Mouse (Mus musculus) midbrain, embryonic 13.5 days (tissue): ENCODE measurements around the gene Chpf. TPM values are rescaled to one million over a fixed set of nuclear protein-coding genes. Genes with fewer than 3 reads are reported as not detected.

Source experiments
- ATAC-seq: fragments of 200-750 bp; cut with Nextera tagmentation; 2 replicates; pipeline ENCODE4 v1.8.0; 2017; ENCODE audit warnings: mild to moderate bottlenecking, moderate TSS enrichment, moderate library complexity
- H3K27ac ChIP-seq: fragments of 300-500 bp; sonication (generic); 2 replicates; pipeline ENCODE4 v1.5.1; 2015; ENCODE audit warnings: inconsistent platforms, mild to moderate bottlenecking, moderate library complexity
- H3K27me3 ChIP-seq: fragments of 300-500 bp; sonication (generic); 2 replicates; pipeline ENCODE4 v1.6.1; 2015; ENCODE audit warnings: mild to moderate bottlenecking, inconsistent platforms
- H3K36me3 ChIP-seq: fragments of 300-500 bp; sonication (generic); 2 replicates; pipeline ENCODE4 v1.6.1; 2015; ENCODE audit warnings: mild to moderate bottlenecking, inconsistent platforms
- H3K4me1 ChIP-seq: fragments of 300-500 bp; sonication (generic); replicated peaks from 2 replicates; pipeline ENCODE4 v1.6.1; 2015; ENCODE audit warnings: inconsistent platforms
- H3K4me2 ChIP-seq: fragments of 300-500 bp; sonication (generic); replicated peaks from 2 replicates; pipeline ENCODE4 v1.6.1; 2015; ENCODE audit warnings: moderate library complexity, mild to moderate bottlenecking, inconsistent platforms
- H3K4me3 ChIP-seq: fragments of 300-500 bp; sonication (generic); replicated peaks from 2 replicates; pipeline ENCODE4 v1.5.1; 2015; ENCODE audit warnings: mild to moderate bottlenecking, inconsistent platforms
- H3K9ac ChIP-seq: fragments of 300-500 bp; sonication (generic); replicated peaks from 2 replicates; pipeline ENCODE4 v1.6.1; 2015; ENCODE audit warnings: mild to moderate bottlenecking, inconsistent platforms
- H3K9me3 ChIP-seq: fragments of 300-500 bp; sonication (generic); 2 replicates; pipeline ENCODE4 v1.6.1; 2016; ENCODE audit warnings: mild to moderate bottlenecking, inconsistent platforms
- WGBS: fragments of 180-500 bp; shearing (Covaris S2); methylation state at CpG from one replicate; pipeline ENCODE4 v1.1.7; 2015; 5-methylcytosine and 5-hydroxymethylcytosine counted together
- polyA plus RNA-seq: library from polyadenylated mRNA; unstranded; fragments of >200 nt; fragmentation: Nextera tagmentation; extraction: Ambion mirVana; gene quantifications from 2 replicates; pipeline ENCODE4 v1.2.1, GENCODE M21; 2015

The Chpf gene
- polyA plus RNA-seq, 1 experiment from 2014 or later, result 28.7 TPM

DNA sequence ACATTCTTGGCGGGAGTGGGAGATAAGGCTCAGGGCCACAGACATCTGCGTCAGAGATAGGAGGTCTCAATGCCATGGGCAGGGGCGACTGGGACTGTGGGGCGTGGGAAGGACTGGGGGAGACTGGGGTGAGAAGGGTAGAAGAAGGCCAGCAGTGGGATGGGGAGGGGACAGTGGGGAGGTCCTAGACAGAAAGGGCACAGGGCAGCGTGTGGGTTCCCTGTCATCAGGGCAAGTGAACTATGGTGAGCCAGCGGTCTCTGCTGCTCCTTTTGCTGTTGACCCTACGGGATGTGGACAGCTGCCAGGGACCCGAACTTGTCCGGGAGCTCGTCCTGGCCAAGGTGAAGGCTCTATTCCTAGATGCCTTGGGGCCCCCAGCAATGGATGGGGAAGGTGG lies 27.9 kb upstream of the Chpf start, which contains the start of gene Inha:
Gene Inha (plus strand): TSS at position 72 of the 400 bp plus-strand sequence.
- Histone ChIP-seq H3K9me3 (no peaks in the 10 kb centered on the region), H3K4me3 (peak within 1 kb of the TSS; percentile 81), H3K27me3 (peaks cover 22% of the 10 kb centered on the region), H3K4me2 (peak within 1 kb of the TSS; percentile 94), H3K27ac (peak within 1 kb of the TSS; percentile 90), H3K36me3 (peaks cover 3% of the 10 kb centered on the region), H3K9ac (peak within 1 kb of the TSS; percentile 89), H3K4me1 (peaks cover 26% of the 10 kb centered on the region)
- ATAC-seq, result peak; percentile 7; the same call in 1 of the 2 replicates
- WGBS, result 77% methylated on average over 10 of the region's 10 CpGs

DNA sequence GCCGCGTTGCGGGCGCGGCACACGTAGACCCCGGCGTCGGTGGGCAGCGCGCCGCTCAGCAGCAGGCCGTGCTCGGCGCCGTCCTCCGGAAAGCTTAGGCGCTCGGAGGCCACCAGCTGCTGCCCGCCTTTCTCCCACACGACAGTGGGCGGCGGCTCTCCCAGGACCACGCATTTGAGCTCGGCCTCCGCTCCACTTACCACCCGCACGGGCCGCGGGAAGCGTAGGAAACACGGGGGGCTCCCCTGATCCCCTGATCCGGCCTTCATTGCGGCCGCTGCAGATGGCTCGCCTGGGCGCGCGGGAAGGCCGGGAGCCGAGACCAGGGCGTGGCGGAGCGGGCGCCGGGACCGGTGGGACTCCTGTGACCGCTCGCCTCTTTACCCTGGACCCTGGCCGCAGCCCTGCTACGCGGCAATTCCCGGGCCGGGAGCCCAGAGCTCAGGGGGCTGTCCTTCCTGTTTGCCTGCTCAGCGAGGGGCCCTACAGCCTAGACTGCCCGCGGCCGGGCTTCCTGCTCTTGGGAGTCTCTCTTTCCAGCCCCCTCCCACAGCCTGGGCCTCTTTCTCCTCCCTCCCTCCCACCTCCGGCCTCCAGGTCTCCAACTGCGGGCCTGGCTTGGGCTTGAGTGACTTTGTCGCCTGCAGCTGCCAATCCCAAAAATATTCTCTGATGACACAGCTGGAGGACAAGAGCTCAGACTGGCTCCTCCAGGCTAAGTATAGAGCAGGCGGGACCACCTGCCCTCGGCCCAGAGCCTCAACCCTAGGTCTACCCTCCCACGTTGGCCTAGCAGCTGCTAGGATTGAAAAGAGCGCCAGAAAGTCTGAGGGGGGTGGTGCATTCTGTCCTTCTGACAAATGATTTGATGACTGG lies 27.1 kb upstream of the Chpf start, which contains the start of gene Obsl1:
Gene Obsl1 (minus strand): TSS at position 497 of the 876 bp plus-strand sequence.
- Histone ChIP-seq H3K4me3 (peak within 1 kb of the TSS; percentile 81), H3K4me2 (peak within 1 kb of the TSS; percentile 94), H3K36me3 (peaks cover 12% of the 10 kb centered on the region), H3K27me3 (peaks cover 22% of the 10 kb centered on the region), H3K27ac (peak within 1 kb of the TSS; percentile 90), H3K9ac (peak within 1 kb of the TSS; percentile 89), H3K4me1 (peaks cover 26% of the 10 kb centered on the region), H3K9me3 (no peaks in the 10 kb centered on the region)
- peak; percentile 73 for ATAC-seq
- WGBS, result under 1% methylated on average over 63 of the region's 65 CpGs

DNA sequence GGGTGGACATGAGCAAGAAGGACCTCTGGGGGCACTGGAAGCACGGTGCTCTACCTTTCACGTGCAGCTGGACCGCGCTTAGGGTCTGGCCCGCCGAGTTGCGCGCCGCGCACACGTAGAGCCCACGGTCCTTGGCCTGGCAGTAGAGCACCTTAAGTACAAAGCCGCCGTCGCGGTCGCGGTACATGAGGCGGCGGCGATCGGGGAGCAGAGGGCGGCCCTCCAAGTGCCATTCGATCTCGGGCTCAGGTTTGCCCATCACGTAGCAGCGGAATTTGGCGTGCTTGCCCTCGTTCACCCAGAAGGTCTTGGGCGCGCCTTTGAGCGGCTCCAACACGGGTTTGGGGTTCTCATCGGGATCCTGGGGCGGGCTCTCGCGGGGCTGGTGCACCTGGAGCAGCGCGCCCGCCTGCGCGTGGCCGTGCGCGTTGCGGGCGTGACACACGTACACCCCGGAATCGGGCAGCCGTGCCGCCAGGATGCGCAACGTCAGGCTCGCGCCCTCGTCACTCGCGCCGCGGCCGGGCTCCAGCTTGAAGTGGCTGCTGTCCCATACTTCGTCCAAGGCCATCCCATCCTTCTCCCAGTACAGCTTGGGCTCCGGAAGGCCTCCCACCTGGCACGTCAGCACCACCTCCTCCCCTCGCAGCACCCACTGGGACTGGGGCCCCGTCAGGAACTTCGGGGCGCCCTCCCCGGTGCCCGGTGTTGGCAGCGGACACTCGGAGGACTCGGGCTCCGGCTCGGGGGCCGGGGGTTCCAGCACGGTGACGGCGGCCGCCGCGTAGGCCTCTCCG lies 26.2 kb upstream of the Chpf start:
- peak overlapping the region; percentile 81 for H3K4me3 ChIP-seq
- peaks cover 20% of the 10 kb centered on the region for H3K36me3 ChIP-seq
- peaks cover 22% of the 10 kb centered on the region for H3K27me3 ChIP-seq
- ATAC-seq, result peak; percentile 82
- under 1% methylated on average over 84 of the region's 84 CpGs for WGBS
- H3K9ac ChIP-seq, result peak overlapping the region; percentile 89
- no peaks in the 10 kb centered on the region for H3K9me3 ChIP-seq
- peak overlapping the region; percentile 94 for H3K4me2 ChIP-seq
- peaks cover 26% of the 10 kb centered on the region for H3K4me1 ChIP-seq
- peak overlapping the region; percentile 90 for H3K27ac ChIP-seq

DNA sequence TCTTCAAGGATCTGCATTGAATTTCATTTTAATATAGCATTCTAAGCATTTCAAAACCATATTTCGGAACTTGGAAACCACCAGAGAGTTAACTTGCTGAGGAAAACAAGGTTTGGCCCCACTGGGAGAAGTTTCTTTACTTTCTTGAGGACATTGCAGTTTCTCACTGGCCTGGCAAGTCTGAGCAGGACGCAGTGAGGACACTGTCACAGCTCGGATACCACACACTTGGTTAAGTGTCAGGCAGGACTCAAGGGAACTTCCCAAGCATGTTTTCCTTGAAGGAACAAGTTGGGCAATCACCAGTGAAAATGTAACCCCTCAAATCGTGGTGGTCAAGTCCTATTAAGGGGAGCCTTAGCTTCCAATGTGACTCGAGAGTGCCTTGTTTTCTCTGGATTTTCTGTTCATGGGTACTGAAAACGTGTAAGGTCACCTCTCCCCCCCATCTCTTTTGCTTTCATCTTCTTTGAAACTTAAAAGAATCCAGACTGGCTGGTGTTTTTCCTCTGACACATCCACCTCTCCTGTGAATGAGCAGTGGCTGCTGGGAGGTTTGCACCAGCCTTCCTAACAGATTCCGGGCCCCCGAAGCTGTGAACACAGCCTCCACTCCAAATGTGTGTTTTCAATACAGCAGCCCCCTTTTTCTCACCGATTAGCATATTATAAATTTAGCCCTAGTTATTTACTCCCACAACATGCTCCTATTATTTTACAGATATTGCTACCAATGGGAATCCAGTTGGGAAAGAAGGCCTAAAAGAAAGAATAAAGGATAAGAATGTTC lies 25.3 kb upstream of the Chpf start:
- H3K4me2 ChIP-seq, result peak overlapping the region; percentile 94
- no peak for ATAC-seq
- H3K4me1 ChIP-seq, result peaks cover 26% of the 10 kb centered on the region
- no peaks in the 10 kb centered on the region for H3K9me3 ChIP-seq
- H3K9ac ChIP-seq, result peak overlapping the region; percentile 89
- H3K27ac ChIP-seq, result peak overlapping the region; percentile 90; the same call in 1 of the 2 replicates
- peak overlapping the region; percentile 81 for H3K4me3 ChIP-seq
- peaks cover 18% of the 10 kb centered on the region for H3K27me3 ChIP-seq
- WGBS, result 72% methylated on average over 9 of the region's 9 CpGs
- H3K36me3 ChIP-seq, result peaks cover 28% of the 10 kb centered on the region

DNA sequence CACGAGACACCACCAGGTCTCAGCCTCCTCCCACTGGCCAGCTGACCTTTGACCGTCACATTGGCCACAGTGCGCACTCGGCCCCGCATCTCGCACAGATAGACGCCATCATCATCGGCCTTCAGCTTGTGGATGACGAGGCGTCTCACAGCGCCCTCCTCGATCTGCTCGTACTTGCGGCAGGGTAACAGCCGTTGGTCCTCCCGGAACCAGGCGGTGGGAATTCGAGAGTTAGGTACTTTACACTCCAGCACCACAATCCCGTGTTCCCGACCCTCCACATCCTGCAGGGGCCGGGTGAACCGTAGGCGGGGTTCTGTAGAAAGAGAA lies 24.5 kb upstream of the Chpf start:
- H3K9ac ChIP-seq, result no peak overlapping the region
- WGBS, result 75% methylated on average over 23 of the region's 23 CpGs
- H3K9me3 ChIP-seq, result no peaks in the 10 kb centered on the region
- ATAC-seq, result no peak
- H3K4me1 ChIP-seq, result peaks cover 26% of the 10 kb centered on the region
- peaks cover 37% of the 10 kb centered on the region for H3K36me3 ChIP-seq
- H3K27me3 ChIP-seq, result peaks cover 15% of the 10 kb centered on the region
- no peak overlapping the region for H3K27ac ChIP-seq
- no peak overlapping the region for H3K4me3 ChIP-seq
- H3K4me2 ChIP-seq, result no peak overlapping the region

DNA sequence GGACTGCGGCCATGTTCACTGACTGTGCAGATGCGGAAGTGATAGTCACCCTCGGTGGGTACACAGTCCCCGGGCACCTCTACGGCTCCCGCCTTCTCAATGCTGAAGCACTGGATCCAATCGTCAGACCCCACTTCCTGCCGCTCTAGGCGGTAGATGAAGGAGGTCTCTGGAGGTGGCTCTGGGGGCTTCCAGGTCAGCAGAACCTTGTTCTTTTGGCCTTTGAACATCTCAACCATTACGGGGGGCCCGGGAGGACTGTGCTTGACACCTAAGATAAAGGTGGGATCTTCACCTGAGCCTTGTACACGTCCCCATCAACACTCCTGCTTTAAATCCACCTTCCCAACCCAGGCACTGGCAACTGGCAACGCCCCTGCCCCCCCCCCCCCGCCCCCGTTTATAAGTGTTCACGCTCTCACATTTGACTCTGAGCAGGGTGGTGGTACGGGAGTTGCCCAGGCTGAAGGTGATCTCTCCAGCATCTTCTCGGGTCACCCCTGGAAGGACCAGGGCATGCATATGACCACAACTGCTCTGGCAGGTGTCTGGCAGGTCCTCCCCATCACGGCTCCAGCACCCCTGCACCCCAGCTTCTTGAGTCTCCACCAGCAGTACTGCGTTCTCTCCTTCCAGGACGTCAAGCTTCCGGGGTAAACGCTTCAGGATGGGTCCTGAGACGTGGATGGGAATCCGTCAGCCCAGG lies 24.0 kb upstream of the Chpf start:
- Histone ChIP-seq H3K36me3 (peaks cover 42% of the 10 kb centered on the region), H3K27ac (no peak overlapping the region), H3K4me2 (no peak overlapping the region), H3K9me3 (no peaks in the 10 kb centered on the region), H3K27me3 (peaks cover 15% of the 10 kb centered on the region), H3K9ac (no peak overlapping the region), H3K4me1 (peaks cover 26% of the 10 kb centered on the region), H3K4me3 (no peak overlapping the region)
- 86% methylated on average over 25 of the region's 25 CpGs for WGBS
- ATAC-seq, result no peak

DNA sequence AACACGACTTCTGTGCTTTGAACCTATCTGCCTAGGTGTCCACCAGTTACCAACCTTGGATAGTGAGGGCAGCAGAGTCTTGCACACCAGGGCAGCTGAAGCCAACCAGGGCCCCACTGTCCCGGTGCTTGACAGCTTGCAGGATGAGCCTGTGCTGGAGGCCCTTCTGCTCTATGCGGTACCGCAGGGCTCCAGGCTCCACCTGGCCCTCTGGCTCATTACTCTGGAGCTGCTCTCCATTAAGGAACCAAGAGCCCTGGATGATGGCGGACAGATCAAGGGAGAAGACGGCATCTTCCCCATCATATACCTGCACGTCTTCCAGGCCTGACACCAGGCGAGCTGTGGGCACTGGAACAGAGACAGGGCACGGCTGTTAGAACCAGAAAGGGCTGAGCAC lies 22.8 kb upstream of the Chpf start:
- Histone ChIP-seq H3K36me3 (peaks cover 46% of the 10 kb centered on the region), H3K9me3 (no peaks in the 10 kb centered on the region), H3K27ac (no peak overlapping the region), H3K4me2 (no peak overlapping the region), H3K4me3 (no peak overlapping the region), H3K9ac (no peak overlapping the region), H3K27me3 (peaks cover 15% of the 10 kb centered on the region), H3K4me1 (peaks cover 22% of the 10 kb centered on the region)
- no peak for ATAC-seq
- WGBS, result 97% methylated on average over 9 of the region's 9 CpGs

DNA sequence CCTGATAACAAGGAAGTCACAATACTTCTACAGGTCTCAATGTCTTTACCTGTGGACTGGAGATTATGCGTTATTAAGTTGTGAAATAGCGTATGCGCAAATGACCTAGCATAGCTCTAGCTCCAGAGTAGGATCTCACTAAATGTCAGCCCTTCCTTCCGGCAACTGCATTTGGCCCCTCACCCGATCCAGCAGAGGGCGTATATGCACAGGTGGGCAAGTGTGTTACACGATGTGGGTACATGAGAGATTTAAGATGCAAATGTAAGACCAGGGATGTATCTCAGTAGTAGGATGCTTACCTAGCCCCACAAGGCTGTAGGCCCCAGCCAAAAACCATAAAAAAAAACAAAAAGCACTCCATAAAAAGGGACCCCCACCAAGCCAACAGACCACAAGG lies 20.3 kb upstream of the Chpf start:
- Histone ChIP-seq H3K9me3 (no peaks in the 10 kb centered on the region), H3K27ac (no peak overlapping the region), H3K4me2 (no peak overlapping the region), H3K4me1 (peaks cover 11% of the 10 kb centered on the region), H3K9ac (no peak overlapping the region), H3K27me3 (peaks cover 12% of the 10 kb centered on the region), H3K36me3 (peaks cover 52% of the 10 kb centered on the region), H3K4me3 (no peak overlapping the region)
- WGBS, result 85% methylated on average over 7 of the region's 7 CpGs
- ATAC-seq, result no peak

DNA sequence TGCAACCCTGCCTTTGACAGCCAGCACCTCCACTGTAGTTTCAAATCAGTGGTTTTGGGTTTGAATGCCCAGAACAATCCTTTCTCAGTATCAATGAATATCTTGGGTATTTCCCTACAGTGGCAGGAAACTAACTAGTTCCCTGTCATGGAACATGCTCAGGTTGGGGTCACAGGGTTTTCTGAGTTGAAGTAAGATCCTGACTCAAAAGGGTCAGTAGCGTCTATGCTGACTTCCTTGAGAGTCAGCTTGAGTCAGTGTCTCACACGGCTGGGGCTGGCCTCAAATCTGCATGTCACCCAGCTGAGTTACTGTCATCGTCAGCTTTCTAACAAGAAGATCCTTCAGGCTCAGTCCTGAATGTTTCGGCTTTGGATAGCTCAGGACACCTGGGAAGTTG lies 19.8 kb upstream of the Chpf start:
- Histone ChIP-seq H3K27ac (no peak overlapping the region), H3K27me3 (peaks cover 7% of the 10 kb centered on the region), H3K9ac (no peak overlapping the region), H3K9me3 (no peaks in the 10 kb centered on the region), H3K4me3 (no peak overlapping the region), H3K4me1 (0 out of 2 replicates have a peak, but pooled peaks cover 8% of the 10 kb centered on the region), H3K4me2 (no peak overlapping the region), H3K36me3 (peaks cover 52% of the 10 kb centered on the region)
- no peak for ATAC-seq
- WGBS, result 87% methylated on average over 4 of the region's 4 CpGs

DNA sequence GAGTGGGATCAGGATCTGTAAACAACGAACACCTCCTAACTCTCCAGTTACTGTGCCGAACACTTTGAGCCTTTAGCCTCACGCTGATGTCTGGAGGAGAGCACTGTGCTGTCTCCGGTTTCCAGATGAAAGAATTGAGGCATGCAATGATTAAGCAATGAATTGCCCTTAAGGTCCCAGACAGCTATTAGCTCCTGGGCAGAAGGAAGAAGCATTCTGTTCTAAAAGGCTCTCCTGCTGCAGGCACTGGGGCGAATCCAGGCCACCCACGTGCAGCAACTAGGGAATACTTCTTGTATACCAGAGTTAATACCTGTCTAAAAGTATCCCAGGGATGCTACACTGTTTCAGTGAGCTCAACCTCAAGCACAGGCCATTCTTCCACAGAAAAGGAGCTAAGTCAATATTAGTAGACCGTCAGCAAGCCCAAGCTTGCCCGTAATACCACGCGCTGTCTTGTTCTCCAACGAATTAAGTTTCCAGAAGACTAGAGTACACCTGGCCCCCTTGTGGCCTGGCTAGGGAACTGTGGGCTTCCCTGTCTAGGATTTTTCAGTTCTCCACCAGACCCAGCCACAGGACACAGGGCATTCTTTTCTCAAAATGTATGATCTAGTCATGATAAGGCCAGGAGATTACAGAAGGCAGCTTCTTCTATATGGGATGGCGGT lies 15.9 kb upstream of the Chpf start:
- H3K9me3 ChIP-seq, result no peaks in the 10 kb centered on the region
- no peak overlapping the region for H3K27ac ChIP-seq
- H3K4me1 ChIP-seq, result 0 out of 2 replicates have a peak, but pooled peaks cover 4% of the 10 kb centered on the region
- H3K4me2 ChIP-seq, result no peak overlapping the region
- no peak for ATAC-seq
- no peak overlapping the region for H3K9ac ChIP-seq
- H3K4me3 ChIP-seq, result no peak overlapping the region
- peaks cover 23% of the 10 kb centered on the region for H3K27me3 ChIP-seq
- 44% methylated on average over 12 of the region's 12 CpGs for WGBS
- peaks cover 40% of the 10 kb centered on the region for H3K36me3 ChIP-seq
